Mouse (Mus musculus): ENCODE data around the gene 1700067K01Rik.
A peak's percentile ranks its signal among the peaks of the same experiment; 100 is the strongest.

1700067K01Rik gene

DNA sequence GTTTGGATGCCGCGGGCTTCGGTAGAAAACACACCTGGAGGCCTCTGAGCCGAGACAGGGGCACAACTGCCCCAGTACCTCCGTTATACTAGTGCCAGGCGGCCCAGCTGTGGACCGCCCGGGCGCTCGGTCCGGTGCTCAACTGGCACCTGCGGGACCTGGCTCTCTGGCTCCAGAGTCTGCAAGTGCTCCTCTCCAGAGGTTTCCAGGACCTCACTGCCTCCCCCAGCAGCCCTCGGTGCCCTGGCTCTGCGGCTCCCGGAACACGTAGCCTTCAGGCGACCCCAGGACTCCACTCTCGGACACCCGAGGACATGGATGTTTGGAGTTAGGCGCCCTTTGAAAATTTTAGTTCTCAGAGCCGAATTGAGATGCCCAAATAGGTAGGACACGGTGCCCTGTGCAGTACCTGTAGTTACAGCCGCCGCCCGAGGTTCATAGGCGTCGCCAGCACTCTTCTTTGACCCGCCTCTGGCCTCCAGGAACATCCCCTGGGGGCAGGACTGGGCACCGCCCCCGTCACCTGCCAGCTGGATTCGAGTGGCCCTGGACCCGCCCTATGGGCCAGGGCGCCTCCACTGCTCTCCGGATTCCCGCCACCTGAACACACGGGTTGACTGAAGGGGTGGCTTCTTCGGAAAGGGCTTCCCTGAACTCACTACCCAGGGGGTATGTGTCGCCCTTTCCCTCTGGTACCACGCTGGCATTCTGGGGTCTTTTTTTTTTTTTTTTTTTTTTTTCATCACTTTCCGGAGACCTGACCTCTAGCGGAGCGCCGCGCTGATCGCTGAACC, 10.6 kb downstream of the 1700067K01Rik start, which contains the start of gene 2210011C24Rik:
2210011C24Rik (minus strand) TSS at position 467 of the 794 bp plus-strand sequence.
- peak; percentile 69 for DNase-seq (ENCODE audit: low read depth)

DNA sequence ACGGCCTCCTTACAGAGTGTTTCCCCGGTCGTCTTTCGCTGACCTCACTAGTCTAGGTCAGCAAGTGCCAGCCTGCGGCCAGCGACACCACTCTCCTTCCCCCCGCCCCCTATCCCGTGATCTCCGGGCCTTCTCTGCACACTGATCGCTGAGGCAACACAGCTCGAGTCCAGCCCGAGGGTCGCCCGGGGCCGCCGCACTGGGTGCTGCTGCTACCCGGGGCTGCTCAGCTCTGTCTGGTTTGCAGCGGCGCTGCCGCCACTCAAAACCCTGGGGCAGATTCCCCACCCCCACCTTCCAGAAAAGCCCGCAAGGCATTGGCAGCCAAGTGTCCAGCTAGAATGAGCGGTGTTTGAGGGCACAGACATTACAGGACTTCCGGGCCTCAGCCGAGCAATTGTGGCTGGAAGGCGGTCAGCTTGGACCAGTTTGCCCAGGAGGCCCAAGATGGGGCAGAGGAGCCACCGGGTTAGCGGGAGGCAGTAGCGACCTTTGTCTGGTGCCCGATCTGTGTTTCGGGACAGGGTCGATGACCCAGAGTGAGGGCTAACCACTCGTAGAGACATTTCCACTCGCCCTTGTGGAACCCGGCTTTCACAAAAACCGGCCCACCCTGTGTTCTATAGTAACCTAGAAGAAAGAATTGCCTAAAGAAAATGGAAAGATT, 11.3 kb downstream of the 1700067K01Rik start:
- no peak for DNase-seq (ENCODE audit: low read depth)

DNA sequence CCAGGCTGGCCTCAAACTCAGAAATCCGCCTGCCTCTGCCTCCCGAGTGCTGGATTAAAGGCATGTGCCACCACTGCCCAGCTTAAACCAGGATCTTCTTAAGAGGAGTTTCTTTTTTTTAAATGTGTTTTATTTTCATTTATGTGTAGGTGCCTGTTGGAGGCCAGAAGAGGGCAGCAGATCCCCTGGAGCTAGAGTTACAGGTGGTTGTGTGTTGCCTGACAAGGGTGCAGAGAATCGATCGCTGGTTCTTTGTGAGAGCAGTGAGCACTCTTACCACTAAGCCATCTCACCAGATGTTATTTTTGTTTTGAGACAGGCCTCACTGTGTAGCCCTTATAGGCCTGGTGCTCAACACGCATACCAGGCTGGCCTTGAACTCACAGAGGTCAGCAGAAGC, 14.5 kb downstream of the 1700067K01Rik start:
- no peak for DNase-seq (ENCODE audit: low read depth)

DNA sequence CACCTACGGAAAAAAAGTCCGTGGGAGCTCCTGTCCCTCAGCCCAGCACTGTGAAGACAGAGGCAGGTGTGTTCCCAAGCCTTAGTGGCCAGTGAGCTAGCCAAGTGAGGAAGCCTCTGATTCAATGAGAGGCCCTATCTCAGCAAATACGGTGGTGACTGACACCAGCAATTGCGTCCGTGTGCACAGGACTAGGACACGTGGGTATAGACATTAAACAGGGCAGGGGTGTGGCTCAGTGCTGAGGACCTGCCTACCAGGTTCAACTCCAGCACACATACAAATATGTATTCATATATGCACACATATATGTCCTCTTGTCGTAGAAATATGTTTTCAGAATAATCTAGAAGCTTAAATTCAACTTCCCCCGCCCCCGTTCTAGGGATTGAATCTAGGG, 18.4 kb downstream of the 1700067K01Rik start:
- no peak for DNase-seq (ENCODE audit: low read depth)

DNA sequence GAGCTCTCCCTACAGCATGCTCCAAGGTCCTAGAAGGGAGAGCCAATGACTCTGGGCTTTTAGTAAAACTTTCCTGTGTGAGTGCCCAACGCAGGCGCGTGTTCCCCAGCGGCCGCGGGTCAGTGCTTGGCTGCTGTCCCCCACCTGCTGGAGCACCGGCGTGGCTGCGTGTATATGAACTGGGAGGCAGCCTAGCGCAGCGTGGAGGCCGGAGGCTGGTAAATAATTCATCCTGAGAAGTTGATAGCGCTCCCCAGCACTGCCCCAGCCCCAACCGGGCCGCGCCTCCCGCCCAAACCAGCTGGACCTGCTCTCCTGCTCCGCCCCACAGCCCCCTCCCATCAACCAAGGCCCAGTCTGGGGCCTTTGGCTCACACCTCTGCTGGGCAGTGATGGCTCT, 19.8 kb downstream of the 1700067K01Rik start, which contains the start of gene Palm3:
Palm3 (plus strand) TSS at position 376 of the 400 bp plus-strand sequence.
- DNase-seq (ENCODE audit: low read depth), result no peak

DNA sequence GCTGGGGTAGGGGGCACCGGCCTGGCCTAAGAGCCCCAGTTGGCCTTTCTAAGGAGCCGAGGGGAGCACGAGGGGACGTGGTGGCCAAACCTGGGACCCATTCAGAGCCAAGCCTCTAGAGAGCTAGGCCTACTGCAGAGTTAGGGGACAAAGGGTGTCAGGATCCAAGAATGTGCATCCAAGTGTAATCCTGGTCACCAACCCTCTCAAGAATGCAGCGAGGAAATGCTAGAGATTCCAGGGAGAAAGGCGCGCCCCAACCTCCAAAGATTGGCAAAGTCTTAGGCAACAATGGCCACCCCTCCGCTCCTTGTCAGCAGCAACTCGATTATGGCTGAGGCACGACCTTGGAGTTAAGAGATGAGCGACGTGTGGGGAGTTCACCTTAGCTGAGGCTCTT, 20.3 kb downstream of the 1700067K01Rik start:
- no peak for DNase-seq (ENCODE audit: low read depth)

DNA sequence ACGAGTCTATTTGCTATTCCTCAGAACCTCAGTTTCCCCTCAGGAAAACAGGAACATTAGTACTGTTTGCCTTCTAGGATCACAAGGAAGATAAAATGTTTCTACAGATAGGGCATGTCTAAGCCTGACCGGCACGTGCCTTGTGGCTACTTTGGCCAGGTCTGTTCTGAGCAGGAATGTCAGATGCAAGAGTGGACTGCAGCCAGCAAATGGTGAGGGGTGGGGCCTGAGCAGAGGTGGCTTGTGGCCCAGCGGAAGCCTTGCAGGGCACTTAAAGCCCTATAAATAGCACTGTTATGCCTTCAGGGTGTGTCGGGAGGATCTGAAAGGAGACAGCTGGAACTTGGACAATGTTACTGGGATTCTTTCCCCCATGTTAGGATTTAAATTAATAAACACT, 21.8 kb downstream of the 1700067K01Rik start:
- DNase-seq (ENCODE audit: low read depth), result no peak

DNA sequence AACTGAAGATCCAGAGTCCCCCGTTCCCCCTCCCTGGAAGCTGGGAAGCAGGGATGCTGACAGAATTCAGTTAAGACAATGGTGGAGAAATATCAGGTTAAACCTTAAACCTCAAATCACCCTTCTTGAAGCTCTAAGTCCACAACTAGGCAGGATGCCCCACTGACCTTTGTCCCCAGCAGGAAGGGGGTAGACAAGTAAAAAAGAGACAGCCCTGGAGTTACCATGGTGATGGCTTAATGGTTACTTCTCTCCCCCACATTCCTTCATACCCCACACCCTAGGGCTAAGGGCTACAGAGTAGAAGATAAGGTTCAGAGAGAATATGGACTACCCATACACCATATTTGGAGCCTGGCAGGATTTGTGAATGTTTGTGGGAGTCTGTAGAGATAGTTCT, 22.3 kb downstream of the 1700067K01Rik start:
- no peak for DNase-seq (ENCODE audit: low read depth)

DNA sequence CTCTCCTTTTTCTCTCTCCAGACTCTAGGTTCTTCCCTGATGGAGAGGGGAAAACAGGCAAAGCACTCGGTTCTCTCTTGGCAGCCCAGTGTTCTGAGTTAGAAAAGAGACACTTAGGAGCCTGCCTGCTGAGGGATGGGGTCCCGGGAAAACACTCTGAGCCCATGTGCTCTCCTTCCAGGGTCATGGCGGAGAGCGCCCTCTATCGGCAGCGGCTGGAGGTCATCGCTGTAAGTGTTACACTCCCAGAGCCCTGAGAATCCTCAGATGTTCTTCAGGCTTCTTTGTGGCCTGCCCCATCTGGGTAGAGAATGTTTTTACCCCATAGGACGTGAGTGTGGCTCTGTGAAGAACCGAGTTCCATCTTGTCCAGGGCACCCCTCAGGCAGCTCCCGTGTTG, 22.9 kb downstream of the 1700067K01Rik start:
- peak; percentile 80 for DNase-seq (ENCODE audit: low read depth)

DNA sequence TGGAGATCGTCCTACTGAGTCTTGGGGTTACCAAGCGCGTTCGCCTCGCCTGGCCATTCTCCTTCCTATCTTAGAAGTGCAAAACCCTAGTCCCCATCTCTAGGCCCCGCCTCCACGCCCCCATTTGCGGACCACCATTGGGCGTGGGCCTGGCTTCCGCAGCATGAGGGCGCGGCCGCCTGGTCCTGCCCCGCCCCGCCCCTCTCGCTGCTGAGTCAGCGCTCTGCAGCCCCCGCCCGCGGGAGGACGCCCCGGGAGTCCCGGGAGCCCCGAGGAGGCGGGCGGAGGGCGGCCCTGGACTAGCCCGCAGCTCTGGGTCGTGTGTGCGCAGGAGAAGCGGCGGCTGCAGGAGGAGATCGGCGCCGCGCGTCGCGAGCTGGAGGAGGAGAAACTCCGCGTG, 24.6 kb downstream of the 1700067K01Rik start:
- DNase-seq (ENCODE audit: low read depth), result peak; percentile 74

DNA sequence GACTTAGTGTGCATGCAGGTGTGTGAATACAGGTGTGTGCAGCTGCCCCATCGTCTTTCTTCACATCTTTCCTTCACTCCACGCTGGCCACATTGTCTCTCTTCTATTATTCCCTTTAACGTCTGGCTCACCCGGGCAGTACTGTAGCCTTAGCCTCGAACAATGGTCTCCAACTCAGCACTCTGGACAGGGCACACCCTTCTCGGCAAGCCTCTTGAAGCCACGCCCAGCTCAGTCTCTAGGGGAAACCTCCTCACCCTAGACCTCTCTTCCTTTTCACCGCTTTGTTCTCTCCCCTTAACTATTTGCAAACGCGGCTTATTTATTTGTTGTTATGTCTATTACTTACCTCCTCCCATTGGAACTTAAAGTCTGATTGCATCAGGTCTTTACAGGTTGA, 26.1 kb downstream of the 1700067K01Rik start:
- peak; percentile 61 for DNase-seq (ENCODE audit: low read depth)

DNA sequence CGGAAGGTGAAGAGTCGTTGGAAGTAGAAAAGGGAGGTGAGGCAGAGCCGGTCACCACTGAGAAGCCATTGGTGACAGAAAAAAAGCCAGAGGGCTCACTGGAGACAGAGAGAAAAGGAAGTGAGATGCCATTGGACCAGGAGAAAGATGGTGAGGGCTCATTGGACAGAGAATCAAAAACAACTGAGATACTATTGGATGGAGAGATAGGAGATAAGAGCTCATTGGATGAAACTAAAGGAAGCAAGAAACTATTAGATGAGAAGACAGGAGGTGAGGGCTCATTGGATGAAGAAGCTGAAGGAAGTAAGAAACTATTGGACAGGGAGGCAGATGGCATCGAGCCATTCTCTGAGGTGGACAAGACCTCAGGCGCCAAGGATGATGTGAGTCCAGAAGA, 28.0 kb downstream of the 1700067K01Rik start:
- DNase-seq (ENCODE audit: low read depth), result no peak

DNA sequence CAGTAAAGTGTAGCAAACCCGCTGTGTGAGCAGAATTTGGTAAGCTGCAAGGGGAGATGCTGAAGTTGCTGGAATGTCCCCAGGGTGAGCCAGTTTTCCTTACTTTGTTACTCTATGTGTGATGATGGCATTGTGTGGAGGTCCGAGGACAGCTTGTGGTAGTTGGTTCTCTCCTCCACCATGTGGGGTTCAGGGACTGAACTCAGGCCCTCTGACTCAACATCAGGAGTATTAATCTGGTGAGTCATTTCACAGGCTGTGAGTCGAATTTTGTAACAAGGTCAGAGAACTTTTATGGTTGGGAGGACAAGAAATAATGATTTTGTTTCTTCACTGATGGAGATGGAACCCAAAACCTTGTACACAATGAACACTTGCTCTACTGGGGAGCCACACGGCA, 31.5 kb downstream of the 1700067K01Rik start:
- DNase-seq (ENCODE audit: low read depth), result no peak

DNA sequence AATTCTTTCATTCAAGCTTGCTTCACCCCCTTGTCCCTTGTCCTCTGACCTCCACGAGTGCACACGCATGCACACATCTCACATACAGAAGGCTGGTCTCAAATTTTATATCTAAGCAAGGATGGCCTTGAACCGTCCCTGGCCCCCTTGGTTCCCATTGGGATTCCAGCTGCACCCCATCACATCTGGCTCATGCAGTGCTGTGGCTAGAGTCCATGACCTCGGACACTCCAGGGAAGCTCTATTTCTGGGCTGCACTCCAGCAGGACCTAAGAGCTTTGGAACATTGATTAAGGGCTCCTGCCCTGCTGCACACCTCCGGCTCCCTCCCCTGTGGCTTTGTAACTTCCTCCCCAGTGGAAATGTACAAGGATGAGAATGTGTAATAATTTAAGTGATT, 36.7 kb downstream of the 1700067K01Rik start:
- no peak for DNase-seq (ENCODE audit: low read depth)

DNA sequence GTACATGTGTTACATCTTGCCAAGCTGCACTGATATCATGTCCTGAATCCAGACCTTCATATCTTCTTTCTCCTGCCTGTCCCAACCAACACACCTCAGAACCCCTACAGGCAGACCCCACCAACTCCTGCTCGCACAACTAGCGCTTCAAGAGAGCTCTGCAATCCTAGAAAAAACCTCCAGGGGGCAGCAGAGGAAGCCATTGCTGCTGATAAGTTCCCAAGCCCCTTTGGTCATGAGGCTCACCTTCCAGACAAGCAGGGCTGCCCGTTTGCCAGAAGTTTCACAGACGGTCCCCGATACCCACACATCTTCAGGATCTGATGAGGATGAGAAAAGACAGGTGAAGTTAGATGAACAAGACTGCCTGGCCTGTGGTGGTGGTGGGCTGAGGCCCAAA, 37.7 kb downstream of the 1700067K01Rik start:
- peak; percentile 92 for DNase-seq (ENCODE audit: low read depth)

DNA sequence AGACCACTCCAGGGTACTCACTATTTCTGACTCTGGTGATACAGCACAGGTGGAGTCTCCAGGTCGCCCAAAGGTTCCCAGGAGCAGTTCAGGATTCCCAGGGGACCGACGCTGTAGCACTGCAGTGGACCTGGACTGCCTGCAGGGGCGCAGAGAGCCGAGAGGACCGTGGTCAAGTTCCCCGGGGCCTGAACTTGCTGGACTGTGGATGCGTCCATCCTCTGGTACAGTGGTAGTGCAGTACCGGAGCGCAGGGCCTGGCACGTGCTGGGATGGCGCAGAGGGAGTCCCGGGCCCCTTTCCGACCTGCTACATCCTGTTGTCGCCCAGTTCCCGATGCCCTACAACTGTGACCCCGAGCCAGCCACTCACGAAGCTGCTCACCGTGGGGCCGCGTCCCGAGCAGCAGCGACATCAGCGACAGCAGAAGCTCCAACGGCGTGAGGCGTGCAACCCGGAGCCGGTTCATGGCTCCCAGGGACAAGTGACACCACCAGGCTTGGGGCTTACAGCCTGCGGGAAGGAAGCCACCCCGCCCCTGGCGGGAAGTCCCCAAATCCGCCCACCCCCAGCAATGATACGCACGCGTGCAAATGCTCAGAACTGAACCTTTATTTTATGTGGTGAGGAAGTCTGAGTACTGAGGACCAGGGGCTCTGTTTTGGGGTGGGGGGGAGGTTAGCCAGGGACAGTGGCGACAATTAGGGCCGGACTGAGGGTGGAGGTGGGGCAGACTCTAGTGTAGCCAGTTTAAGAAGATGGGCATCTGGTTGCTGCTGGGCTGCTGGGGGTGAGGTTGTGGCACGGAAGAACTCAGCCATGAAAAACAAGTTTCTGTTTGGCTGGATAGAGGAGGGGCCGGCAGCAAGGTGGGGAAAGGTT, 41.0 kb downstream of the 1700067K01Rik start, which contains the start of gene Il27ra:
Il27ra (minus strand) TSS at position 524 of the 882 bp plus-strand sequence.
- peak; percentile 93 for DNase-seq (ENCODE audit: low read depth)

DNA sequence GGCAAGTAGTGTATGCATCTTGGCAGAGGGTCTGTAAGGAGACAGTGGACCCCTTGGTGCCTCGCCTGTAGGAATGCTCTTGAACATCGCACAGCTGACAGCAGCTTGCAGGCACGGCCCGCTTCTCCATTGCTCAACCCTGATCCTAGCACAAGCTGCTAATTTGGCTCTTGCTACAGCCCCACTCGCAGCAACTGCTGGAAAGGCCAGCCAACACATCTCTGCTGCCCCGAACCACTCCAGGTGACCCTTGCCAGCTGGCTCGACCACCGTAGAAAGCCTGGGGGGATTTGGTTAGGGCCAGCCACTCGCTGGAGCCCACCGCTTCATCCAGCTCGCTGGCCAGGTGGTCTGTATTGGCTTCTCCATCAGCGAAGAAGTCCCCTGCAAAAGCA, 41.6 kb downstream of the 1700067K01Rik start:
- no peak for DNase-seq (ENCODE audit: low read depth)

DNA sequence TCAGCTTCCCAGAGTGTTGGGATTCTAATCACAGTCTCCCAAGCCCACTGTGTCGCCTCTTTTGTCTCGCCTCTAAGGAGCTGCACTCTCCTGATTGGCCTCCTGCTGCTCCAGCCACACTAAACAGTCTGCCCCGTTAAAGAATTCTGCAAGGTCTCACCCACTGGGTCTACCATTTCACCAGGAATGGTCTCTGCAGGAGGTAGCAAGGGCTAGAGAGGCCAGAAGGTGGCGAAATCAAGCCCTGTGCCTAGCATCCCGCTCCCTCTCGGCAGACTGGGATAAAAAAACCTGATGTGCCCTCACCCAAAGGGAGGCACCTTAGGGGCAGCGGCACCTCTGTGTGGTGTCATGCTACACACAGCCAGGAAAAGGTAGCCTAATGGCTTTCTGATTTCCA, 42.8 kb downstream of the 1700067K01Rik start:
- DNase-seq (ENCODE audit: low read depth), result no peak

DNA sequence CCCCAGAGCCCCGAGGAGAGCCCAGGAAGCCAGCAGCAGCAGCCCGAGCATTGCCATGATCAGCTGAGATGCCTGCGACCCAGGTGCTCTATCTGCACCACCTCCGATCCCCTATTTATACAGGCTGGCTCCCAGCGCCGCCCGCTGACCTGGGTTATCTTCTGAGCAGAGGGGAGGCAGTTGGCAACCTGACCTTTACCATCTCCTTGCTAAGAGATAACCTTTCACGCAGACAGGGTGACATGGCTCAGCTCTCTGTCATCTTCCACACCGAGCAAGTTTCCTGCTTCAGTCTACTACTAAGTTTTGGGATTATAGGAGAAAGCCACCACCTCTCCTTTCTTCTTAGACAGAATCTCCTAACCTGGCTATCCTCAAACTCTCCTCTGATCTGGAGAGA, 43.6 kb downstream of the 1700067K01Rik start, which contains the start of gene Rln3:
Rln3 (minus strand) TSS at position 101 of the 400 bp plus-strand sequence.
- no peak for DNase-seq (ENCODE audit: low read depth)

DNA sequence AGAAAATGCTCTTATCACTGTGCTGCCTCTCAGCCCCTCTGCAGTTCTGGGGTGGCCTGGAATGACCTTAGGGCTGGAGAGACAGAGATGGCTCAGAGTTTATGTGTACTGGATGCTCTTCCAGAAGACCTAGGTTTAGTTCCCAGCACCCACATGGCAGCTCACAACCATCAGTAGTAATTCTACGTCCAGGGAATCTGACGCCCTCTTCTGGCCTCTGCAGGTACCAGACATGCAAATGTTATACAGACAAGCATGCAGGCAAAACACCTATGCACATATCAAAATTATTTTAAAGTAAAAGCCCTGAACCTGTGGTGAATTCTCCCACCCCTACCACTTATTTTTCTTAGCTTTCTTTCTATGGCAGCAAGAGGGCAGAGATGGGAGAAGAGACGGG, 45.2 kb downstream of the 1700067K01Rik start:
- DNase-seq (ENCODE audit: low read depth), result no peak

DNA sequence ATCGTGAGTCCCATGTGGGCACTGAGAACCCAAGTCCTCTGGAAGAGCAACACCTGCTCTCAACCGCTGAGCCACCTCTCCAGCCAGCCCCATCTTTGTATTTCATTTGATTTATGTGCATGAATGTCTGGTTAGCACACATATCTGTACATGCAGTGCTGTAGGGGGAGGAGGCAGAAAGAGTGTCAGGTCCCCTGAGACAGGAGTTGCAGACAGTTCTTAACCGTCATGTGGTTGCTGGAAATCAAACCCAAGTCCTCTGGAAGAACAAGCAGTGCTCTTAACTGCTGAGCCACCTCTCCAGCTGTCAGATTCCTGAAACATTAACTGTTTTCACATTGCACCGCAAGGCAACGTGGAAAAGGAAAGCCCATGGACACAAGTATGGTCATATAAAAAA, 46.9 kb downstream of the 1700067K01Rik start:
- DNase-seq (ENCODE audit: low read depth), result no peak

DNA sequence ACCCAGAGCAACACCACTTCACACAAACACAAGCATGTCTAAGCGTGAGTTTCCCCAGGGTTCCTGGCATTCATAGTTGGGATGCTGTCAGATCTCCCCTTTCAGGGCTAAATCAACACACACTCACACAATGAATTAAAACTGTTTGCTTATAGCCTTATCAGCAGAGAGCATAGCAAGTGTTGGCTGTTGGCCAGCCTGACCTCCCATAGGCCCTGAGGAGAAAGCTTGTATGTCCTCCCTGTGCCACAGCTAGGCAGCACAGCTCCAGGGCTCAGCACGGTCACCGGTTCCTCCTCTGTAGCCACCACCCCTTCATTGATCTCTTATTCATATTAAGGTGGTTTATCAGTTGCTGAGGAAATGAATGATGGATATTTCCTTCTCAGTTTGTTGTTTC, 51.4 kb downstream of the 1700067K01Rik start:
- DNase-seq (ENCODE audit: low read depth), result no peak

Measured in induced T-regulatory cell, adult 2 months (primary cell).